Mouse (Mus musculus) c-Kit-negative CD71-positive TER-119-positive erythroid progenitor cells, embryonic 14.5 days (primary cell): ENCODE data around the gene Ptprm.

Experiments
- DNase-seq: peaks from one replicate; pipeline ENCODE4 v3.0.0-alpha.2; 2013; ENCODE audit warnings: low read depth, low spot score

The Ptprm gene

GRCm38 (mm10) chr17:66988014-66988413 lies 366.2 kb downstream of the Ptprm start:
- no peak for DNase-seq

GRCm38 (mm10) chr17:66981649-66982048 lies 372.6 kb downstream of the Ptprm start:
- no peak for DNase-seq

- DNase-seq, result no peak
Measured at GRCm38 (mm10) chr17:66979971-66980370, 374.3 kb downstream of the Ptprm start.

GRCm38 (mm10) chr17:66976490-66976889 lies 377.8 kb downstream of the Ptprm start:
- no peak for DNase-seq

GRCm38 (mm10) chr17:66972976-66973375 lies 381.3 kb downstream of the Ptprm start:
- DNase-seq, result no peak

- no peak for DNase-seq
Measured at GRCm38 (mm10) chr17:66960986-66961385, 393.3 kb downstream of the Ptprm start.

- no peak for DNase-seq
Measured at GRCm38 (mm10) chr17:66960557-66960956, 393.7 kb downstream of the Ptprm start.

GRCm38 (mm10) chr17:66959815-66960214 lies 394.4 kb downstream of the Ptprm start:
- DNase-seq, result no peak

GRCm38 (mm10) chr17:66958766-66959165 lies 395.5 kb downstream of the Ptprm start:
- no peak for DNase-seq

GRCm38 (mm10) chr17:66944498-66944897 lies 409.8 kb downstream of the Ptprm start:
- DNase-seq, result no peak

GRCm38 (mm10) chr17:66943539-66943938 lies 410.7 kb downstream of the Ptprm start:
- no peak for DNase-seq

GRCm38 (mm10) chr17:66925611-66926010 lies 428.6 kb downstream of the Ptprm start:
- DNase-seq, result no peak

GRCm38 (mm10) chr17:66914696-66915095 lies 439.6 kb downstream of the Ptprm start:
- DNase-seq, result no peak

- no peak for DNase-seq
Measured at GRCm38 (mm10) chr17:66912533-66912932, 441.7 kb downstream of the Ptprm start.

GRCm38 (mm10) chr17:66912120-66912519 lies 442.1 kb downstream of the Ptprm start:
- no peak for DNase-seq

GRCm38 (mm10) chr17:66909901-66910300 lies 444.4 kb downstream of the Ptprm start:
- DNase-seq, result no peak

GRCm38 (mm10) chr17:66908921-66909320 lies 445.3 kb downstream of the Ptprm start:
- no peak for DNase-seq

GRCm38 (mm10) chr17:66894181-66894580 lies 460.1 kb downstream of the Ptprm start:
- no peak for DNase-seq

- DNase-seq, result no peak
Measured at GRCm38 (mm10) chr17:66891916-66892315, 462.3 kb downstream of the Ptprm start.

GRCm38 (mm10) chr17:66891067-66891862 lies 463.0 kb downstream of the Ptprm start:
- no peak for DNase-seq

- DNase-seq, result no peak
Measured at GRCm38 (mm10) chr17:66882304-66882703, 472.0 kb downstream of the Ptprm start.

- no peak for DNase-seq
Measured at GRCm38 (mm10) chr17:66880969-66881701, 473.1 kb downstream of the Ptprm start.

- no peak for DNase-seq
Measured at GRCm38 (mm10) chr17:66879151-66879550, 475.1 kb downstream of the Ptprm start.
